Mouse (Mus musculus): ENCODE measurements around the gene Bgn.

DNA sequence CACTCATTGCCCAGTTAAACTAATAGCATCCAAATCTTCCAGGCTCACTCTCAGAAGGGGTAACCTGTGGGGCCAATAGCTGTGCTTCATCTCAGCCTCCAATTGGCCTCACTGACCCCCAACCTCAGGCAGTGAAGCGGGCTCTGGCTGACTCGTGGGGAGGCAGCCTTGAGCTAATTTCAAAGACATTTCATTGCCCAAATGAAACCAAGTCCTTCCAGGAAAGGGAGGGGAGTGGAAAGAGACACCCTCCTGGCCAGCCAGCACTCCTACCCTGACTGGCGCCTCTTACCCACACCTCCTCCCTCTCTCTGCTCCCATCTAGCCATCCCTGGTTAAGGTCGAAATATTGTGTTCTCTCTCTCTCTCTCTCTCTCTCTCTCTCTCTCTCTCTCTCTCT is 6.8 kb downstream of the Bgn start:
- no peak for TF ChIP-seq CTCF (IDR thresholded peaks at IDR 0.05; ENCODE audit: control insufficient read depth, insufficient read depth, insufficient read length)
- no peak for TF ChIP-seq USF1 (IDR thresholded peaks at IDR 0.05; ENCODE audit: low read depth)
- no peak for TF ChIP-seq MAX (IDR thresholded peaks at IDR 0.05)
- no peak for TF ChIP-seq MYOG (IDR thresholded peaks at IDR 0.05; ENCODE audit: control insufficient read depth, extremely low read depth, insufficient read length)
- no peak for TF ChIP-seq CEBPB (IDR thresholded peaks at IDR 0.05; ENCODE audit: low read depth)
